Mouse (Mus musculus) thymus, adult 18-20 months (tissue): ENCODE measurements around the gene Brd4.

Experiments
- DNase-seq, 2 experiments: peaks; one replicate each; pipeline ENCODE4 v3.0.0; 2022; ENCODE audit warnings: mixed read lengths in 2 of 2

Brd4 gene

GRCm38 (mm10) chr17:32284262-32285137 lies at the start of gene Brd4:
Gene Brd4, minus strand, starts transcription at chr17:32284722.
- peak; percentile 80 to 84 for DNase-seq

- no peak for DNase-seq
These were observed 49.3 kb upstream of the Brd4 start for GRCm38 (mm10) chr17:32333675-32334303.

- no peak for DNase-seq
These were observed 43.0 kb upstream of the Brd4 start for GRCm38 (mm10) chr17:32327501-32327900.

- no peak for DNase-seq
These were observed 38.3 kb upstream of the Brd4 start for GRCm38 (mm10) chr17:32322809-32323208.

GRCm38 (mm10) chr17:32321836-32322235 lies 37.3 kb upstream of the Brd4 start:
- no peak for DNase-seq

- DNase-seq = no peak
These were observed 36.8 kb upstream of the Brd4 start for GRCm38 (mm10) chr17:32321390-32321734.

GRCm38 (mm10) chr17:32320597-32321389 lies 36.3 kb upstream of the Brd4 start, which contains the start of gene Akap8:
Gene Akap8, minus strand, starts transcription at chr17:32321238.
- peak; percentile 98 to 99 for DNase-seq

- DNase-seq = no peak
These were observed 35.4 kb upstream of the Brd4 start for GRCm38 (mm10) chr17:32319950-32320349.

- DNase-seq = no peak
These were observed 33.2 kb upstream of the Brd4 start for GRCm38 (mm10) chr17:32317708-32318107.

- no peak for DNase-seq
These were observed 32.5 kb upstream of the Brd4 start for GRCm38 (mm10) chr17:32317032-32317431.

- no peak for DNase-seq
These were observed 31.0 kb upstream of the Brd4 start for GRCm38 (mm10) chr17:32315560-32315959.

- DNase-seq = no peak
These were observed 29.4 kb upstream of the Brd4 start for GRCm38 (mm10) chr17:32313892-32314291.

GRCm38 (mm10) chr17:32312801-32313200 lies 28.3 kb upstream of the Brd4 start:
- DNase-seq = no peak

- no peak for DNase-seq
These were observed 23.4 kb upstream of the Brd4 start for GRCm38 (mm10) chr17:32307963-32308362.

GRCm38 (mm10) chr17:32298125-32298524 lies 13.6 kb upstream of the Brd4 start:
- no peak for DNase-seq

- DNase-seq = no peak
These were observed 11.4 kb upstream of the Brd4 start for GRCm38 (mm10) chr17:32295901-32296300.

GRCm38 (mm10) chr17:32295160-32295559 lies 10.6 kb upstream of the Brd4 start:
- no peak for DNase-seq

- no peak for DNase-seq
These were observed 682 bp upstream of the Brd4 start for GRCm38 (mm10) chr17:32285138-32285670.

GRCm38 (mm10) chr17:32283771-32284221 lies 726 bp downstream of the Brd4 start:
- peak; percentile 43 to 55 for DNase-seq

GRCm38 (mm10) chr17:32283341-32283740 lies 1.2 kb downstream of the Brd4 start:
- DNase-seq = no peak

- DNase-seq = no peak
These were observed 2.8 kb downstream of the Brd4 start for GRCm38 (mm10) chr17:32281611-32282310.

GRCm38 (mm10) chr17:32281126-32281525 lies 3.4 kb downstream of the Brd4 start:
- DNase-seq = no peak
